Mouse (Mus musculus): Measurements from ENCODE around the gene Hmox1. TPM values are rescaled to one million over a fixed set of nuclear protein-coding genes. Genes with fewer than 3 reads are reported as not detected.

Hmox1 gene
- polyA plus RNA-seq, 1 experiment from 2014 or later: 160 TPM

DNA sequence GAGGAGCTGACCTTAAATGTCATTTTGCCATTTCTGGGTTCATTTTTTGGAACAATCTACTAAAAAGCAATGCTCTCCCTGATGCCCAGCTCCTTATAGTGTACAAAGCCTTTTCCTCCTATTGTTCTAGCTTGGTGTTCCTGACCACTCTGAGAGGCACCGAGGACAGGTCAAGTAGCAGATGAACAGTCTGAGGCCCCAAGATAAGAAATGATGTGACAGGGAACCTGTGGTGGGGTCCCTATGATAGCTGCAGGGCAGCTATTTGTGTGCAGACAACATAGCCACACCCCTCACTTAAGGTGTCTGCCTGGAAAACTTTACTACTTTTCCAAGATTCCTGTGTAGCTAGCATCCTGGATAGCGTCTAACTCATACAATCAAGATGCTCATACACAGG lies 42.8 kb downstream of the Hmox1 start:
- Histone ChIP-seq H3K4me1 (ENCODE audit: insufficient read depth) (no peaks in the 10 kb centered on the region), H3K4me2 (ENCODE audit: low read depth, low read length) (no peak overlapping the region), H3K9ac (replicated peaks) (no peak overlapping the region), H3K9me3 (ENCODE audit: low read length) (no peaks in the 10 kb centered on the region), H3K27me3 (ENCODE audit: insufficient read depth, low read length) (no peaks in the 10 kb centered on the region), H3K36me3 (replicated peaks; ENCODE audit: insufficient read depth, low read length) (no peaks in the 10 kb centered on the region), H3K4me3 (ENCODE audit: low read depth, low read length) (no peak overlapping the region), H3K27ac (ENCODE audit: low read depth) (no peak overlapping the region)
- no peak for DNase-seq
- no peak for ATAC-seq
- 35% methylated on average over 2 of the region's 2 CpGs for WGBS (ENCODE audit: insufficient replicate concordance)
- no peak for TF ChIP-seq CTCF (IDR thresholded peaks at IDR 0.05; ENCODE audit: low read depth)
- no peak for TF ChIP-seq EP300 (IDR thresholded peaks at IDR 0.05; ENCODE audit: low read depth)

DNA sequence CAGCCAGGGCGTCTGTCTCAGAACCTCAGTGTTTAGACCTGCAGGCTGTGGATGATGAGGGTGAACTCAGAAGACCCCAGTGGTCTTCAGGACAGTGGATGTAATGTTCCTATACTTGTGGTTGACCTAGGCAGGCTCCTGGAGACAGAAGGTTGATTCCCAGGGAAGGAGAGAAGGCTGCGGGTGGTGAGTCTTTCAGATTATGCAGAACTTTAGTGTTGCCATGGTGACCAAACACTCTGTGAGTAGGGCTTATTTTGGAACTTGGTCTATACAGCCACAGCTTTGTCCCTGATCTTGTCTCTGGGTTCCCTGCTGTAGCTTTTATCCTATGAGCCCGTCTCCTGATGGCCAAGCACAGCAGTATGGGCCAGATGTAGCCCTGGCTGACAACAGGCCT lies 44.1 kb downstream of the Hmox1 start:
- no peak overlapping the region for H3K4me2 ChIP-seq (ENCODE audit: low read depth, low read length)
- H3K4me3 ChIP-seq (ENCODE audit: low read depth, low read length): no peak overlapping the region
- no peaks in the 10 kb centered on the region for H3K4me1 ChIP-seq (ENCODE audit: insufficient read depth)
- no peak overlapping the region for H3K9ac ChIP-seq (replicated peaks)
- no peaks in the 10 kb centered on the region for H3K9me3 ChIP-seq (ENCODE audit: low read length)
- DNase-seq (no peak), ATAC-seq (no peak)
- no peaks in the 10 kb centered on the region for H3K36me3 ChIP-seq (replicated peaks; ENCODE audit: insufficient read depth, low read length)
- no peaks in the 10 kb centered on the region for H3K27me3 ChIP-seq (ENCODE audit: insufficient read depth, low read length)
- H3K27ac ChIP-seq (ENCODE audit: low read depth): no peak overlapping the region
- 83% methylated on average over 3 of the region's 3 CpGs for WGBS (ENCODE audit: insufficient replicate concordance)
- TF ChIP-seq EP300 (IDR thresholded peaks at IDR 0.05; ENCODE audit: low read depth): no peak
- TF ChIP-seq CTCF (IDR thresholded peaks at IDR 0.05; ENCODE audit: low read depth): no peak

Other genes starting within 250 kb of the Hmox1 start
- not detected in 2 replicates for gene Isx, start 220.4 kb upstream of the Hmox1 start, polyA plus RNA-seq (2015; fragmentation: Nextera tagmentation; extraction: Ambion mirVana)
- gene Hmgxb4, start 100.3 kb upstream of the Hmox1 start, polyA plus RNA-seq (2015; fragmentation: Nextera tagmentation; extraction: Ambion mirVana): 5.5 and 6.6 TPM in 2 replicates
- gene Tom1, start 59.9 kb upstream of the Hmox1 start, polyA plus RNA-seq (2015; fragmentation: Nextera tagmentation; extraction: Ambion mirVana): 16.6 and 17.9 TPM in 2 replicates
- gene Mcm5, start 15.9 kb downstream of the Hmox1 start, polyA plus RNA-seq (2015; fragmentation: Nextera tagmentation; extraction: Ambion mirVana): 43.5 and 55.4 TPM in 2 replicates
- gene Rasd2, start 120.3 kb downstream of the Hmox1 start, polyA plus RNA-seq (2015; fragmentation: Nextera tagmentation; extraction: Ambion mirVana): 0.09 TPM in 2 replicates

Data from liver, postnatal 0 days (tissue).